Mouse (Mus musculus) lung, adult 2 months (tissue): ENCODE measurements at regions not wholly inside any gene's neighbourhood (a gene's known extent, or its start where the extent isn't known, plus 50 kb on each side); places are given as distances from the start of the nearest gene placed in this dataset.

ENCODE experiments used
- DNase-seq: peaks from one replicate; pipeline ENCODE4 v3.0.0; 2022
- H3K4me1 ChIP-seq: fragments of 200-500 bp; 2 replicates; pipeline ENCODE4 v1.6.1; 2011; ENCODE audit warnings: low read length; ENCODE audit not compliant: control insufficient read depth, insufficient read depth
- H3K4me3 ChIP-seq: fragments of 200-500 bp; replicated peaks from 2 replicates; pipeline ENCODE3; 2011; ENCODE audit warnings: low read depth, mild to moderate bottlenecking, control low read depth, low read length; ENCODE audit errors: extremely low read depth
- CTCF ChIP-seq: fragments of 200-500 bp; IDR thresholded peaks from 2 replicates; pipeline ENCODE4 v1.5.1; 2011; ENCODE audit warnings: mild to moderate bottlenecking, low read length, control low read depth; ENCODE audit not compliant: insufficient read depth
- POLR2A ChIP-seq: fragments of 200-500 bp; IDR thresholded peaks from 2 replicates; pipeline ENCODE4 v1.6.1; 2011; ENCODE audit warnings: low read depth, mild to moderate bottlenecking, control low read depth, low read length, borderline replicate concordance; ENCODE audit errors: extremely low read depth
- WGBS: fragments of 180-500 bp; shearing (Covaris S2); methylation state at CpG from one replicate; pipeline ENCODE4 v1.1.7; 2018; 5-methylcytosine and 5-hydroxymethylcytosine counted together

DNA sequence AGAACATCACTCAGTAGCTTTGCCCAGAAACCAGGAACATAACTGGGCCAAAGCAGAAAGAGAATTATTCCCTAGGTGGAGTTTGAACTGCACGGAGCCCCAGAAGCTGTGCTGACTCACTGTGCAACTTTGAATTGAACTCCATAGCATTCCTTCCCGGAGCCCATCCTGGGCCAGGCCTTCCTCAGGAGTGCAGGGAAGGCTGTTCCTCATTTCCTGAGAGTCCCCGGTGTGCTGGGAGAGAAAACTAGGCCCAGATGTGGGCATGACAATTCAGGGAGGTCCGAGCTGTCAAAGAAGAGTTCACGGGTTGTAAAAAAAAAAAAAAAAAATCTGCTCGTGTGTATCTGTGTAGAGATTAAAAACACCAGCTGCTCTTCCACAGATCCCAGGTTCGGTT lies 50.8 kb upstream of the Lrpap1 start:
- no peak overlapping the region for H3K4me3 ChIP-seq
- TF ChIP-seq CTCF (no peak), POLR2A (no peak)
- H3K4me1 ChIP-seq: peaks cover 3% of the 10 kb centered on the region; the same call in 1 of the 2 replicates
- WGBS: 73% methylated on average over 7 of the region's 7 CpGs
- no peak for DNase-seq

DNA sequence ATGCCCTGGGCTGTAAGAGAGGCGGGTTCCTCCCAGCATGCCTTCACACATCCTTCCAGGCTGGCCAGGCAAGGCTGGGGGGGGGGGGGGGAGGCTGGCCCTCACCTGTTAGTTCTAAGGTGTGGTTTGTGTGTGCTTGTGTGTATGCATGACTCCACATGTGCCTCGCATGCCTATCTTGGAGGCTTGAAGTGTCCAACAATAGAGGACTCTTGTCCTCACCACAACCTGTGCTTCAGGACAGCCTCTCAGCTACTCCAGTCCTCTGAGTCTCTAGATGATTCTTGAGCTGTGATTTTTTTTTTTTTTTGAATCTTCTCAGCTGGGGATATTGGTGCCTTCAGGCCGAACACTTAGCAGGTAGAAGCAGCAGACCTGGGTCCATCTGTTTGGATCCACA lies 50.2 kb upstream of the Lrpap1 start:
- TF ChIP-seq CTCF (no peak), POLR2A (no peak)
- Histone ChIP-seq H3K4me3 (no peak overlapping the region), H3K4me1 (peaks cover 3% of the 10 kb centered on the region; the same call in 1 of the 2 replicates)
- WGBS: 77% methylated on average over 3 of the region's 3 CpGs
- no peak for DNase-seq
